Mouse (Mus musculus): ENCODE measurements around the gene Atg9a. TPM values are rescaled to one million over a fixed set of nuclear protein-coding genes. Genes with fewer than 3 reads are reported as not detected.

The Atg9a gene
- total and polyA plus RNA-seq, 3 experiments = 7.8 to 26.1 TPM; not detected in 1

DNA sequence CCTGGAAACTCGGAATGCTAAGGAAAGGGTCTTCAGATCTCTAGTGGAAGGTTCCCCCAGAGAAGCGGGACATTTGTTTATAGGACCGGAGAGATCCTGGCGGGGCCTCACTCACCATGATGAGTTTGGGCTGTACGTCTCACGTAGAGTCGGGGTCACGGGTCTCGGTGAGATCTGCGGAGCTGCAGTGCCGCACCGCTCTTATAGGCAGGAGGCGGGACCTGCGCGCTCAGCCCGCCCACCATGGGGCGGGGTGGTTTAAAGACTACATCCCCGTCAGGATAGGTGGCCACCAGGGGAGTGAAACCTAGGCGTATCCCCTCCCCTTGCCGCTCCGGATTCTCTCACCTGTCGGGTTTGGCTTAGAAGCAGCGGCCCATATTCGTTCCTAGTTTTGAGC is 27.1 kb upstream of the Atg9a start:
- no peaks in the 10 kb centered on the region for H3K27me3 ChIP-seq (ENCODE audit: control insufficient read depth in 1 of 2, insufficient read depth in 2 of 2, low read length in 2 of 2)
- peaks cover 45% of the 10 kb centered on the region for H3K79me2 ChIP-seq (ENCODE audit: control insufficient read depth, insufficient read depth, low read length, poor library complexity)
- H3K9ac ChIP-seq (ENCODE audit: control insufficient read depth, low read depth, low read length, poor library complexity, severe bottlenecking) = peak overlapping the region; percentile 87
- peak; percentile 92 for DNase-seq (ENCODE audit: low read depth, low spot score)
- no peaks in the 10 kb centered on the region for H3K9me3 ChIP-seq (replicated peaks; ENCODE audit: insufficient read depth, low read length)
- peaks cover 12 to 43% of the 10 kb centered on the region in 2 experiments for H3K36me3 ChIP-seq (ENCODE audit: control insufficient read depth in 1 of 2, insufficient read depth in 2 of 2, low read length in 2 of 2)
- peaks cover 14 to 45% of the 10 kb centered on the region in 2 experiments for H3K4me1 ChIP-seq (ENCODE audit: control insufficient read depth in 1 of 2, insufficient read depth in 2 of 2, low read length in 2 of 2)
- H3K4me3 ChIP-seq (ENCODE audit: control insufficient read depth in 1 of 2, insufficient read depth in 1 of 2, low read depth in 2 of 2, low read length in 2 of 2) = peak overlapping the region; percentile 81 to 82
- H3K27ac ChIP-seq (ENCODE audit: control insufficient read depth, low read depth, low read length) = peak overlapping the region; percentile 83
- TF ChIP-seq ZNF384 (IDR thresholded peaks at IDR 0.05; ENCODE audit: low read depth, low read length) (no peak), MAX (IDR thresholded peaks at IDR 0.05; ENCODE audit: low read length) (no peak), TAL1 (IDR thresholded peaks at IDR 0.05; ENCODE audit: low read length) (no peak), CHD2 (IDR thresholded peaks at IDR 0.05; ENCODE audit: low read length) (no peak), MEF2A (IDR thresholded peaks at IDR 0.05; ENCODE audit: extremely low read depth, insufficient replicate concordance, low read depth, low read length, poor library complexity, severe bottlenecking) (no peak), RCOR1 (IDR thresholded peaks at IDR 0.05; ENCODE audit: low read depth, low read length) (no peak), USF1 (IDR thresholded peaks at IDR 0.05; ENCODE audit: low read depth, low read length) (no peak), POLR2AphosphoS2 (IDR thresholded peaks at IDR 0.05; ENCODE audit: low read length) (peak; percentile 99), MXI1 (IDR thresholded peaks at IDR 0.05; ENCODE audit: low read depth, low read length) (no peak), ETS1 (IDR thresholded peaks at IDR 0.05; ENCODE audit: low read depth, low read length) (no peak), TBP (IDR thresholded peaks at IDR 0.05; ENCODE audit: low read depth, low read length) (peak; percentile 99), POLR2AphosphoS5 (IDR thresholded peaks at IDR 0.05; ENCODE audit: borderline replicate concordance, low read depth, low read length) (peak; percentile 93; the same call in 1 of the 2 replicates), EP300 (IDR thresholded peaks at IDR 0.05; ENCODE audit: low read depth in 1 of 2, low read length in 2 of 2) (no peak; a peak in 1 of 4 replicates), KAT2A (conservative IDR thresholded peaks at IDR 0.05; ENCODE audit: low read depth, low read length) (no peak), SIN3A (IDR thresholded peaks at IDR 0.05; ENCODE audit: low read length) (no peak), ZC3H11A (IDR thresholded peaks at IDR 0.05; ENCODE audit: low read depth, low read length) (no peak), ELF1 (IDR thresholded peaks at IDR 0.05; ENCODE audit: low read depth, low read length) (no peak), TCF12 (IDR thresholded peaks at IDR 0.05; ENCODE audit: low read depth, low read length) (peak; percentile 74), E2F4 (IDR thresholded peaks at IDR 0.05; ENCODE audit: borderline replicate concordance, low read depth, low read length) (no peak), CTCF (IDR thresholded peaks at IDR 0.05 in 2 of 3, conservative IDR thresholded peaks at IDR 0.05 in 1 of 3; ENCODE audit: control insufficient read depth in 1 of 3, insufficient read depth in 1 of 3, low read depth in 2 of 3, low read length in 3 of 3, poor library complexity in 1 of 3, severe bottlenecking in 1 of 3) (no peak), MAZ (IDR thresholded peaks at IDR 0.05; ENCODE audit: low read depth, low read length) (no peak), ZKSCAN1 (IDR thresholded peaks at IDR 0.05; ENCODE audit: low read depth, low read length) (no peak), SMC3 (IDR thresholded peaks at IDR 0.05; ENCODE audit: low read depth, low read length) (no peak), BHLHE40 (IDR thresholded peaks at IDR 0.05; ENCODE audit: borderline replicate concordance, low read depth, low read length) (no peak), JUND (IDR thresholded peaks at IDR 0.05; ENCODE audit: low read depth, low read length) (no peak), UBTF (IDR thresholded peaks at IDR 0.05; ENCODE audit: borderline replicate concordance, insufficient read depth, low read depth, low read length) (no peak), CHD1 (IDR thresholded peaks at IDR 0.05; ENCODE audit: low read depth, low read length) (no peak), NRF1 (IDR thresholded peaks at IDR 0.05; ENCODE audit: insufficient read depth, low read depth, low read length, poor library complexity, severe bottlenecking) (peak; percentile 29; the same call in 1 of the 2 replicates), MYC (IDR thresholded peaks at IDR 0.05; ENCODE audit: low read depth, low read length) (no peak), GABPA (IDR thresholded peaks at IDR 0.05; ENCODE audit: low read depth, low read length) (no peak), MYB (IDR thresholded peaks at IDR 0.05; ENCODE audit: low read depth, low read length) (no peak), GATA1 (IDR thresholded peaks at IDR 0.05; ENCODE audit: low read depth, low read length) (no peak), POLR2A (IDR thresholded peaks at IDR 0.05; ENCODE audit: control insufficient read depth in 1 of 2, insufficient read depth in 1 of 2, low read depth in 1 of 2, low read length in 2 of 2, poor library complexity in 1 of 2) (peak; percentile 98 to 100), HCFC1 (IDR thresholded peaks at IDR 0.05; ENCODE audit: low read depth, low read length) (peak; percentile 55; the same call in 1 of the 2 replicates), USF2 (IDR thresholded peaks at IDR 0.05; ENCODE audit: borderline replicate concordance in 1 of 2, insufficient read depth in 1 of 2, low read depth in 1 of 2, low read length in 2 of 2) (no peak), RAD21 (IDR thresholded peaks at IDR 0.05; ENCODE audit: low read depth, low read length) (no peak), ZMIZ1 (IDR thresholded peaks at IDR 0.05; ENCODE audit: low read depth, low read length) (peak; percentile 99), MAFK (IDR thresholded peaks at IDR 0.05; ENCODE audit: borderline replicate concordance, low read depth, low read length) (no peak)
